Mouse (Mus musculus): ENCODE results near the gene Ugt2a2.

DNA sequence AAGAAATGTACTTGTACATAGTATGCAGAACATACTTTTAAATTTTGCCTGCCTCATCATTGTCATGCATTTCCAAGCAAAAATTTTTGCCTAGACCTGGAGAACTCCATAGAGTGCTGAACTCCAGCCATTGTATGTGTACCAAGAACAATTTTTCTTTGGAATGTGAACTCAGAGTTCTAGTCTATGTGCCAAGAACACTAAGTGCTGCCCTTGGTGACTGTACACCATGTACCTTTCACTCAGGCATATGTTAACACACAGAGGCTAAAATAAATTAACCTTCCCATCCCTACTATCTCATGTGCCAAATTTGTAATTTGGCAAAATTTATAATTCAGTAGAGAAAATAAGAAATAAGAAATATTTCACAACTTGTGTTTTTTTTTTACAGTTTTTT lies 16.9 kb upstream of the Ugt2a2 start:
- no peak for TF ChIP-seq ZNF384 (IDR thresholded peaks at IDR 0.05; ENCODE audit: low read depth, low read length)
- TF ChIP-seq HCFC1 (IDR thresholded peaks at IDR 0.05; ENCODE audit: borderline replicate concordance, insufficient read depth, low read length), result no peak
- no peak for TF ChIP-seq MAFK (IDR thresholded peaks at IDR 0.05; ENCODE audit: insufficient read depth, low read depth, low read length)

All from ES-E14 (cell line).